Mouse (Mus musculus) monocyte, adult 59 days (primary cell): ENCODE results near the gene Timm9. TPM values are rescaled to one million over a fixed set of nuclear protein-coding genes. Genes with fewer than 3 reads are reported as not detected.

Source experiments
- total RNA-seq, 2 experiments: library from RNA; stranded (reverse); gene quantifications; one replicate each; pipeline ENCODE4 v1.2.4; 2023

Timm9 gene
- total RNA-seq, result 10 to 100 TPM; 13.6 to 15.4 TPM

DNA sequence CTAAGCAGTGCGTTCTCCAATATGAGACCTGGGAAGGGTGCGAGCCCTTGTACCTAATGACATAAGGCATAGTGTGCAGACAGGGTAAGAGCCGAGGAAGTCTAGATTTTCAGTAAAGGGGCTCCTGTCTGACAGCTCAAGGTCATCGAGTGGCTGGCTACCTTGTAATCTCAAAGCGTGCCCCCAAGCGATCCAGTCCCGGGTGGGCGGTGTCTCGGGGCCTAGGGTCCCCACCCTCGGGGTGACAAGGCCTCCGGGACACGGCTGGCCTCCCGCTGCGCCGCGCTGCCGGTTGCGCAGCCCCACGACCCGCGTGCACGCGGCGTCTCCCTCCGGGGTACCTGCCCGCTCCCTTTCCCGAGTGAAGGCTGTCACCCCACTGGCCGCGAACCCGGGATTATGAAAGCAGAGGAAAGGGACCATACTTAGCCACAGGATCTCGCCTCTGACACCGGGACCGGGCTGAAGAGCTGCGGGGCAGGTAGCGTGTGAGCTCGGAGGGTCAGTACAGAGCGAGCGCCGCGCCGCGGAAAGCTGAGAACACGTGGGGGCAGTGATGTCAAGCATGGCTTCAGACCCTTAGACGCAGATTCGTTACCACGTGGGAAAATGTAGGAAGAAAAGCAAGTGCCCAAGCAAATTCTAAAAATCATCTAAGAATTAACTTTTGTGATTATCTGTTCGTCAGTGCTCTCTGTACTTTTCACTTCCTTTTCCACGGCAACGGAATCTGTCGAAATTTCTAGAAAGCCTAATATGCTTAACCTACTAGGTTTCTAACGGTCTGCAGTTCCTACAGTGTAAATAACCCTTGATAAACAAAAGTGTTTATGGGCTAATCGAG, at the start of gene Timm9, which contains the start of gene 2700049A03Rik:
Timm9 (minus strand) TSS at position 555 of the 844 bp plus-strand sequence.
2700049A03Rik (plus strand) TSS at position 719 of the 844 bp plus-strand sequence.

GRCm38 (mm10) chr12:71111331-71111730, 25.2 kb downstream of the Timm9 start, which contains the start of gene Tomm20l:
TSS of gene Tomm20l (plus strand) at chr12:71111428.

Other genes with a start within 250 kb of the Timm9 start
- gene Actr10, start 198.8 kb downstream of the Timm9 start, total RNA-seq, result 100 to 1,000 TPM in 1 of 2 experiments, 10 to 100 TPM in 1; 91.9 to 112 TPM
- gene Psma3, start 162.1 kb downstream of the Timm9 start, total RNA-seq, result 100 to 1,000 TPM; 162 to 201 TPM
- 100 to 1,000 TPM in 1 of 2 experiments, 10 to 100 TPM in 1; 86.3 to 111 TPM for gene Arid4a, start 120.7 kb downstream of the Timm9 start, total RNA-seq
- gene Tomm20l, start 25.3 kb downstream of the Timm9 start, total RNA-seq, result not detected
- gene 2700049A03Rik, start 164 bp upstream of the Timm9 start, total RNA-seq, result 1 to 10 TPM; 5.2 to 7.0 TPM
- under 1 TPM; 0.89 to 0.91 TPM for gene Dact1, start 173.2 kb upstream of the Timm9 start, total RNA-seq